Mouse (Mus musculus): ENCODE results near the gene Lgals2.

- TF ChIP-seq E2F4 (IDR thresholded peaks at IDR 0.05; ENCODE audit: borderline replicate concordance, low read depth, low read length) (no peak), GATA1 (IDR thresholded peaks at IDR 0.05; ENCODE audit: low read depth, low read length) (no peak), TAL1 (IDR thresholded peaks at IDR 0.05; ENCODE audit: low read length) (no peak), POLR2AphosphoS2 (IDR thresholded peaks at IDR 0.05; ENCODE audit: low read length) (no peak), ETS1 (IDR thresholded peaks at IDR 0.05; ENCODE audit: low read depth, low read length) (no peak), USF1 (IDR thresholded peaks at IDR 0.05; ENCODE audit: low read depth, low read length) (no peak), UBTF (IDR thresholded peaks at IDR 0.05; ENCODE audit: borderline replicate concordance, insufficient read depth, low read depth, low read length) (no peak)
These were observed 34.1 kb upstream of the Lgals2 start for GRCm38 (mm10) chr15:78889401-78889853.
